Mouse (Mus musculus): ENCODE data around the gene Mob1a. TPM values are rescaled to one million over a fixed set of nuclear protein-coding genes. Genes with fewer than 3 reads are reported as not detected.
"Not testable (repeated sequence)": the region's sequence is repeated elsewhere in the genome, so short reads cannot be mapped to it uniquely, and the experiment has no call there.

The Mob1a gene
- total RNA-seq, 2 experiments from 2014 or later = 24.2 to 25.0 TPM

DNA sequence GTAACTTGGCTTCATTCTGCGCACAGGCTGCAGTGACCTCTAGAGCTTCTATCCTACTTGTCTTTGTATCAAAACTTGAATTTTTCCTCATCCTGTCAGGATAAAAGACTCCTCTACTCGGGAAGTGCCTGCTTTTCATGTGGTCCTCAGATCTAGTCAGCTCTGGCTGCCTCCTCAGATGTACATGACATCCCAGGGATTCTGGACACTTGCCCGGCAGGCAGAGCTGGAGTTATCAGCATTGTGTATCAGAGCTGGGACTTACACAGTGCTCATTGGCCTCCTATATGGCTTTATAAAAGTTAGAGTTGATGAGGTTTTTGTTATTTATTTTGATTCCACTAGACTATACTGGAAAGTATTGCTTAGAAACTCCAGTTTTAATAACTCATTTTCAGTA, 15.6 kb downstream of the Mob1a start:
- DNase-seq (ENCODE audit: low spot score in 2 of 2) = no peak

DNA sequence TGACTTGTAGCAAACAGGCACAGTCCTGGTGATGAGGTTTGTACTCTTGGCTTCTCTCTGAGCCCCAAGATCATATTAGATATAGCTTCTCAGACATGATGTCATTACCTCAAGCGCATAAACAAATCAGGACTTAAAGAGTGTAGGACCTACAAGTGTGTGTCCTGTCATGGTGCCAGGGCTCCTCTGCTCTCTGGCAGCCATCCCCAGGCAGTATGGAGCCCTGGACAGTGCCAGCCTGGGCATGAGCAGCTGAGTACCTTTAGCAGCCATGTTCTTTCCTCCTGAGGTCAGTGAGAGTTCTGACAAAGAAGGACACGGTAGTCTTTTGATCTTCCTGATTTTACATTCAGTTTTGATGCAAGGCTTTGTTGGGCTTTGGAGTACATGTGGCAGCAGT, 17.1 kb downstream of the Mob1a start:
- no peak for DNase-seq (ENCODE audit: low spot score in 2 of 2)

DNA sequence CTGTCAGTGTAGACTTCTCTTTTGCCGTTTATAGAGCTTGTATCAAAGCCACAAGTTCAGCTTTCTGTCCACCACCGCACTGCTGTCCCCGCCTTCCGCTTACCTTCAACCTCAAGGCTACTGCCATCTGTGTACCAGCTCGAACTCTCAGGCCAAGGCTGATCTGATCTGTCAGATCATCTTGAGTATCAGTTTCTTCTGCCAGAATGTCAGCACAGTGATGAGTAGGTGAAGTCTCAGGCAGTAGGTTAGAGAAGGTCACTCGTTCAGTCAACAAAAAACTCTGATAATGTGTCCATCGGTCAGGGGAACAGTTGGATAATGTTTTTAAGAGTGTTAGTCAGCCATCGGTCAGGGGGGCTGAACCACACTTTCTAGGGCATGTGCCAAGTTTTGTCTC, 19.5 kb downstream of the Mob1a start:
- not testable (repeated sequence) for DNase-seq (ENCODE audit: low spot score in 2 of 2)

DNA sequence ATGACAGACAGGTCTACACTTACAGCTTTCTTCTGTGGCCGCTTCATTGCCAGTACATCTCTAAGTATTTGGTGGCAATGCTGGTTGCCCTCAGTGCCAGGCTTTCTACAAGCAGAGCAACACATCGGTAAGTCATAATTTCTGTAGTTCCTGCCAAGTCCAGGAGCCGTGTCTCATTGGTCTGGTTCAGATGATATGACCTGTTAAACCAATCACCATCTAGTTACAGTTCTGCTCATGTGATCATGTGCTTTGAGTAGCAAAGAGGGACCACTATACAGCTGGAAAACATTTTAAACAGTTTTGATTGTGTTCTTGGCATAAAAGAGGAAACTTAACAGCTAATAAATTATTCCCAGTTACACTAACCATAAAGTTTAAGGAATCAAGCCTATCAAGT, 22.1 kb downstream of the Mob1a start:
- no peak for DNase-seq (ENCODE audit: low spot score in 2 of 2)

DNA sequence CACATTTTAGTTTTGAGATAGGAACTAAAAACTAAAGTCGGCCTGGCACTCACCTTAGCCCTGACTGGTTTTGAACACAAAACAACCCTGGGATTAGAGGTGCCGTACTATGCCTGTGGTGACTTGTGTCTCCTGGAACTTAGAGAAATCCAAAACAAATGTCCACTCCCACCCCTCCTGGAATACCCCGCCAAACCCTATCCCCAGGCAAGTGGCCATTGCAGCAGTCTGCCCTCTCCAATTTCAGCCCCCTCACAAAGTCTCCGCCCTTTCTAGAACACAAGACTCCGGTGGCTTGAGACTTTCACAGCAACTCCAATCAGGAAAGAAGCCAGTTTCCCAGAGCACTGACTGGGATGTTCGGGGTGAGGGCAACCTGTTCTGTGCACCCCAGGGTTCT, 23.1 kb downstream of the Mob1a start, which contains the start of gene Bola3:
Gene Bola3, plus strand, starts transcription at position 275 of the 400 bp plus-strand sequence.
- DNase-seq (ENCODE audit: low spot score in 2 of 2) = no peak

DNA sequence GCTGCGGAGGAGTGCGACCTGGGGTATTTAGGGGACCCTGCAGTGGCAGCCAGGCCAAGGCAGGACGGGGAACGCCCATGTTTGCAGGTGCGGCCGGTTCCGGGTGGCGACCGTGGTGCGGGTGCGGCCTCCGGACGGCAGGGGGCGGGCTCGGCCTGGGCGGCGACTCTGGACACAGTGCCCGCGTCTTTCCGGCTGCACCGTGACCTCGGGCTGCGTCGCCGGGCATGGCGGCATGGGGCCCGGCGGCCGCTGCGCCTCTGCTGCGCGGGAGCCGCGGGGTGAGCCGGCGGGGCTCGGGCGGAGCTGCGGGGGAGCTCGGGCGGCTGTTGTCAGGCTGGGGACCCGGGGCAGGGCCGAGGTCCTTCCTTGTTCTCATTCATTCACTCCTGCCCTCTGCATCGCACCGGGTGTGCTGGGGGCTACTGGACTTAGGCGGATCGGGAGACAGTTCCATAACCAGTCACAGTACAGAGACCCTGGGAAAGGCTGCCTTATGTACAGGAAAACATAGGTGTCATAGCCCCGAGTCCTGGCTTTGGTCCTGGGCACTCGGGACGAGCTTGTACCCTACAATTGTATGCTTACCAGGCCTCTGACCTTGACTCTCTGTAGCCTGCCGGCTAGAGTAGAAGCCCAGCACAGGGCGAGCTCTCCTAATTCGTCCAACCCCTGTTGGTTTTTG, 23.6 kb downstream of the Mob1a start:
- DNase-seq (ENCODE audit: low spot score in 2 of 2) = peak; percentile 88 to 92

DNA sequence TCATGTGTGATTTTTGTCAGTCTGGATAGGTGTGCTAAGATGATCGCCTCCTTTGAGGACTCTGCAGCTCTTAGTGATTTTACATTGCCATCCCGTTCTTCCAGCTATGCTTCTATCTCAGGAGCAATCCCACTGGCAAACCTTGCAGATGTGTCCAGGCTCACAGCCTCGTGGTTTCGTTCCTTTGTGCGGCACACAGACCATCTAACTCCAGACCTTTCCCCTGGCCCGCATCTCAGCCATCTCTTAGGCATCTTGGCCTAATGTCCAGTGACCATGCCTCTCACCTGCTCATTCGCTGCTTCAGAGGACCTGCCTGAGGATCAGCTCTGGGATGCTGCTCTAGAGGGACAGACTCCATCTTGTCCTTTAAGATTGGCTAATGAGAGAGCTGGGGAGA, 24.4 kb downstream of the Mob1a start:
- DNase-seq (ENCODE audit: low spot score in 2 of 2) = no peak

DNA sequence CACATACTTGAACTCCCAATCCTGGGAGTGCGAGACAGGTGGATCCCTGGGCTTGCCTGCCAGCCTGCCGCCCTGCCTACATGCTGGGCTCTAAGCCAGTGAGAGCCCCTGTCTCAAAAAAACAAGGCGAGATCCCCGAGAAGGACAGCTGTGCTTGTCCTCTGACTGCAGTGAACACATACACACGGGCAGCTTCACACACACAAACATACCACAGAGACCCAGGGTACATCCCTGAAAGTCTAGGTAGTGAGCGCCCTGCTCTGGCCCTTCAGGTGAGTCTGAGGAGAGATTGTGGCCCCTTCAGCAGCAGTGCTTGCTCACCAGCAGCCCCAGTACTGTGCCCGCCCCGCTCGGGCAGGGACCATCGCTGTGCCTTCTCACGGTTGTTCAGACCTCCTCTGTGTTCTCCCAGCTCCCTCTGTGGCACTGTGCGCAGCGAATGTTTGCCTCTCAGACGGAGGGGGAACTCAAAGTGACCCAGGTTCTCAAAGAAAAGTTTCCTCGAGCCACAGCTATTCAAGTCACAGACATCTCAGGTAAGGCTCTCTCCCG, 25.1 kb downstream of the Mob1a start:
- DNase-seq (ENCODE audit: low spot score in 2 of 2) = no peak

DNA sequence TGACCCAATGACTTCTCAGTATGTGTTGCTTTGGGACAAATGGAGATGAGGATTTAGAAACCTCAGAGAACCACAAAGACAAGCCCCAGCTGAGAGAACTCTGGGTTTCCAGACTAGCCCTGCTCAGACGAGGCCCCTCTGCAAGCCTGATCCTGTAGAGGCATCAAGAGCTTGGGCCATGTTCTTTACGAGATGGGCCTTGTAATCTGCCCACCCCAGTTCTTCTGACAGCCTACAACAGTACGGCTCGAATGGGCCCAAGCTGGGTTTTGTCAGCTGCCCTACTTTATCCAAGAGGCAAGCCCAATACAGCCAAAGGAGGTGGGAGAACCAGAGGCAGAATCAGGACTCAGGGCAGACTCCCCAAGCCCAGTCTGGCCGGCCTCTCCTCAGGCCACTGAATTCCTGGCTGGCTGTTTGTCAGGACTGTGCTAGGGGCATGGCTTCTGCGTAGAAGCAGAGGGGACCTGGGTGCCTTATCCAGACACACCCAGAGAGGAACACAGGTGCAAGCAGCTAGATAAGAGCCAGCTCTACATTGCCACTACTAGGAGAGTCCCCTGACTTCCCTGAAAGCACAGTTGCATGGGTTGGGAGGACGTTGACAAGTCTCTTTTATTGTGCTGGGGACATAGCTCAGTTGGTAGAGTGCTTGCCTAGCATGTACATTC, 25.8 kb downstream of the Mob1a start:
- no peak for DNase-seq (ENCODE audit: low spot score in 2 of 2)

DNA sequence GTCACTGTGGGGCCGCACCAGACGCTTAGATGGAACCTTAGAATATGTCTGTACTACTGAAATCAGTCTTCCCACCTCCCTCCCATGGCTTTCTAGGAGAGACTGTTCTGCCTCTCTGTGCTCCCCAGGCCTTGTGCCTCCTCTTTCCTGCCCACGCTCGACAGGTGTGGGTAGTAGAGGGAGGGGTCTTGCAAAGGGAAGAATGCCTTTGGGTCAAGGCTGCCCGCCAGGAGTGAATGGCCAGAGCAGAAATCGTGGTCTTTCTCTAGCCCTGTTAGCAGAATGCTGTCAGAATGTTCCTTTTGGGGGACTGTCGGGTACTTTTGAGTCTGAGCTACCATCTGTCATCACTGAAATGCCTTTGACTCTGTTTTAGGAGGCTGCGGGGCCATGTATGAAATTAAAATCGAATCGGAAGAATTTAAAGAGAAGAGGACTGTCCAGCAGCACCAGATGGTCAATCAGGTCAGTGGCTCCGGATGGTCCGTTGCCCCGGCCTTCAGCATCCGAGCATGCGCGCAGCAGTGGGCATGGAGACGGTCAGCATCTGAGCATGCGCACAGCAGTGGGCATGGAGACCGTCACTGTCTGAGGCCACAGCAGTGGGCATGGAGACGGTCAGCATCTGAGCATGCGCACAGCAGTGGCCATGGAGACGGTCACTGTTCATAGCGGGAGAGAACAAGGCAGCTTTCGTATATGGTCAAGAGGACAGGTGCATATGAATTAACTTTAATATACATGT, 27.0 kb downstream of the Mob1a start:
- DNase-seq (ENCODE audit: low spot score in 2 of 2) = no peak

DNA sequence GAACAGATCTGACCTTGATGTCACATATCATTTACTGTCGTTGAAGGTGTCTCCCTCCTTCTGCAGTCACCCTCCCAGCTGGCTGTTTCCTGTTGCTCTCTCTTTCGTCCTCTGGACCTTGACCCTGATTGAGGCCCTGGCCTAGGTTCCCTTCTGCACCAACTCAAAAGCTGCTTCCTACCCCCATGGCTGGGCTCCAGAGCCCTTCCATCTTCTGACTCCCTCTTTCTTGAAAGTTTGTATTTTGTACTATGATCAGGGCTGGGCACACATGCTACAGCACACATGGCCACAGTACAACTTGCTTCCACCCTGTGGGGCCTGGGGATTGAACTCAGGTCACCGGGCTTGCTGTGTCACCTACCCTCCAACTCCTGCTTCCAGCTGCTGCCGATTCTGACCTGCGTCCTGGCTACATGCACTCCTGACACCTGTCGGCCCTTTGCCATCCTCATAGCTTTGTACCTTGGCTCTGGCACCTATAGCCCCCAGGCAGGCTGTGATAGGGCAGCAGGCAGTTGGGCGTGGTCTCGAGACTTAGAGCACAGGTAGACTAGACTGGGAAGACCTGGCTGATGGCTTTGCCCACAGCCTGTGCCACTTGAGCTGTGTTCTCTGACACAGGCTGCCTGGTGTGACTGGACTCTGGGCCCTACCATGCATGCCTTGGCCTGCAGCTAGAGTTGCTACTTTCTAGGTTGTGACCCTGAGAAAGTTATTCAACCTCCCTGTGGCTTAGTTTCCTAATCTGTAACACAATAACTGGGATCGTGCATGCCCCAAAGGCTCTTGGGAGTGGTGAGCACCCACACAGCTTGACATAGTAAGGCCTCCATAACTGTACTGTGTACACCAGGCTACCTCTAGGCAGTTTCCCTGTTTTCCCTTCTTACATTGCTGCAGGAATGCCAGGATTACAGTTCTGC, 29.3 kb downstream of the Mob1a start:
- DNase-seq (ENCODE audit: low spot score in 2 of 2) = no peak

DNA sequence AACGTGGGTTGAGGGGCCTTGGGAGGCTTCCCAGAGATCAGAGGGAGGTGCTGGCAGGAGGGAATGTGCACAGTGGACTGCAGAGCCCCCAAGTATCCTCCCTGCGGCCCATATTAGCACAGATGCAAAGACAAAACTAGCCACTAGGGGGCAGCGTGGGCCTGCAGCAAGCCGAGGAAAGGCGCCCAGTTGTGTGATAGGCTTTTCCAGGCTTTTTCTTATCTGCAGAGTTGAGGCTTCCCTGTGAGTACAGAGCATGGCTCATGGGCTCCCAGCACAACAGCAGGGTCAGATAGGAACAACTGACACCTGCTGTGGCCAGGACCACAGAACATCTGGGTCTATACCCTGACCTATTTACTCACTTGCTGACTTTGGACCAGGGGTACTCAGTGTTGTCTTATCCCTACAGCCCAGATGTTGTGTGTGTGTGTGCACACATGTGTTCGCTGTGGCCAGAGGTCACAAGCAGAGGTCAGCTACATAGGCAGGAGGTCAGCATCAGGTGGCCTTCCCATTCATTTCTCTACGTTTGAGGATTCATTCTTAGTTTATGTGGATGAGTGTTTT, 30.8 kb downstream of the Mob1a start:
- DNase-seq (ENCODE audit: low spot score in 2 of 2) = peak; percentile 92

DNA sequence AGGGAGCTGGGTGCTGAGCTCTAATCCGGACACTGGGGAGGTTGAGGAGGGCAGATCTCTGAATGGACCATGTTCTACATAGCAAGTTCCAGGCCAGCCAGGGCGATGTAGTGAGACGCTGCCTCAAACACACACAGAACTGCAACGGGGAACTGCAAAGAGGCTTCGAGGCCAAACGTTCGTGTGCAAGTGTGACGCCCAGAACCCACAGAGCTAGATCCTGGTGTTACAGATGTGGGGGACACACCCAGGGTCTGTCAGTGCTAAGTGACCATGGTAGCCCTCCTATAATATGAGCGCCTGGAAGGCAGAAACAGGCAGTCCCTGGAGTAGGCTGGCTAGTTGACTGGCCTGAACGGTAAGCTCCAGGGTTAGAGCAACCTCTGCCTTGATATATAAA, 31.6 kb downstream of the Mob1a start:
- DNase-seq (ENCODE audit: low spot score in 2 of 2) = no peak

DNA sequence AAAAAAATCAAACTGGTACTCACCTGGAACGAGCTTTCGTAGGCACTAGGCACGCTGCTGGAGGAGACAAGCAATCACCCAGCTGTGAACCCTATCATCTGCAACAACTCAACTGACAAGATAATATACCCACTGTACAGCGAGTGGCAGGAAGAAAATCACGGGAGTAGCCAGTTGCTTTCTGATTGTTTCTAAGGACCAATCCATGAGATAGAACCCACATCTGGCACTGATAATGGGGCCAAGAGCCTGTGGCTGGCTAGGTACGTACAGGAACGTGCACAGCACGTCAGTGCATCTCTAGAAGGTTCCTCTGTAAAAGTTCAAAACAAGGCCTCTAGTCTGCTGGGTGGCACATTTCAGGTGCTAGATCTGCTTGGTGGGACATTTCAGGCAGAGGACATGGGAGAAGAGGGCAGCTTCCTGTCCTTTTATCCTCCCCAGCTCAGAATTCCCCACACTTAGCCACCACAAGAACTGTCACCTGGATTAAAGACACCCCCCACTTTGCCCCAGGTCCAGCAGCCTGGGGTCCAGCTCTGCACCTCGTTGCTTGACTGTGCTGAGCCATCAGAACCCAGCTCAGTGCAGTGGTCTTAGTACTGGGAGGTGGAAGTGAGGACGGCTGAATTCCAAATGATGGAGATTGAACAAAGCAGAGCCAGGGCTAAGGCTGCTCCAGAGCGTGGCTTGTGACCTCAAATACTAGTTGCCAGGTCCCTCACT, 35.9 kb downstream of the Mob1a start:
- DNase-seq (ENCODE audit: low spot score in 2 of 2) = no peak

DNA sequence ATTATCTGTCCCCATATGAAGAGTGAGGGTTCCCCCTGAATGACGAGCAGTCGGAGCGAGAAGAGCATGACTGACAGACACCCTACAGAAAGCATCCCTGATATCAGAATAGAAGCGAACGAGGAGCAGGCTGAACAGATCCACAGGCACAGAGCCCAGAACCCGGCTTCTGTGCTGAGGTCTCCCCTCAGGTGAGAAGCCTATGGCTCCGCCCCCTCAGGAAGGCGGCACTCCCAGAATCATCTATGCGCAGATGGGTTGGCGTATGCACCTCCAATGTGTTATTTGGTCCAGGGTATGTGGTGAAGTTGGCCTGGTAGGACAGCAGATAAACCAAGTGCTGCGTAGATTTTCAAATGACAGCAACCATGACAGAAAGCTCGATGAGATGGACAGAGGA, 37.3 kb downstream of the Mob1a start:
- DNase-seq (ENCODE audit: low spot score in 2 of 2) = no peak

DNA sequence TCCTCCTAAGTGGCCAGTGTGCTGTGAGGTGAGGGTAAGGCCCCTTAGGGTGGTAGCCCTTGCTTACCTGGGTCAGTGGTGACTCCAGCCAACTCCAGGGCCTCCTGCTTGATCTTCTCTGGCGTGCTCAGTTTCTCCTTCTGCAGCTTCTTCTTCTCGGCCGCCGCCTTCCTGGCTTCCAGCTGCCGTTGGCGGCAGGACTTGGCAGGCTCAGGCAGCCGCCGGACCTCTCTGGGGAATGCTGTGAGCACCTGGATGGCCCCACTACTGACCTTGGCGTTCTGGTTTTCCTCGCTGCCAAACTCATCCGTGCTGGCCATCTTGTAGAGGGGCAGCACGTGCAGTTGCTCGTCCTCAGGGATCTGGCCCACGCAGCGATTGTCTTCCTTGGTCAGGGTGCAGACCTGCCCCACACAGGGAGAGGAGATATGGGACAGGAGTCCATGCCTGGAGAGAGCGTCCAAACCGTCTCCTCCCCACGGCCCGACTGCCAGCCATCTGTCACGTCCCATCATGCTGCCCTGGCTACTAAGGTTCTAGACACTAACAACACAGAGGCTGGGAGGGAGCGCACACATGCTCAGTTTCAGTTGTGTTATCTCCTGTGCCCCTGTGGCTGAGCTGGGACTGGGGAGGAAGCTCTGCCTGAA, 44.6 kb downstream of the Mob1a start:
- DNase-seq (ENCODE audit: low spot score in 2 of 2) = no peak

DNA sequence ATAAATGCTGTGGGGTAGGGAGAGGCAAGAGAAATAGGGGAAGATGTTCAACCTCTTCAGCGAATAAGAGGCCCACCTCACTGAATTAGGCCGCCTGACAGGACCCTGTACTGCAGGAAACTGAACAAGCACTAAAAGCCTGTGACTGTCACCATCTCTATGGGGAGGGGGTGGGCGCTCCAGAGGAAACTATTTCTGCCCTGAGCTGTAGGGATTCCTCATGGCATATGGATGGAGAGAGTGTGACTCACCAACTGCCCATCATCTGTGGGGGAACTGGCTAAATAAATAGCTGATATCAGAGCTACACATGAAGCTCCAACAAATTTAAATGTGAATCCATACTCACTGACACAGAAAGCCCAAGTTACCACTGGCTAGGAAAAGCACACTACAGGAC, 45.5 kb downstream of the Mob1a start:
- DNase-seq (ENCODE audit: low spot score in 2 of 2) = no peak

DNA sequence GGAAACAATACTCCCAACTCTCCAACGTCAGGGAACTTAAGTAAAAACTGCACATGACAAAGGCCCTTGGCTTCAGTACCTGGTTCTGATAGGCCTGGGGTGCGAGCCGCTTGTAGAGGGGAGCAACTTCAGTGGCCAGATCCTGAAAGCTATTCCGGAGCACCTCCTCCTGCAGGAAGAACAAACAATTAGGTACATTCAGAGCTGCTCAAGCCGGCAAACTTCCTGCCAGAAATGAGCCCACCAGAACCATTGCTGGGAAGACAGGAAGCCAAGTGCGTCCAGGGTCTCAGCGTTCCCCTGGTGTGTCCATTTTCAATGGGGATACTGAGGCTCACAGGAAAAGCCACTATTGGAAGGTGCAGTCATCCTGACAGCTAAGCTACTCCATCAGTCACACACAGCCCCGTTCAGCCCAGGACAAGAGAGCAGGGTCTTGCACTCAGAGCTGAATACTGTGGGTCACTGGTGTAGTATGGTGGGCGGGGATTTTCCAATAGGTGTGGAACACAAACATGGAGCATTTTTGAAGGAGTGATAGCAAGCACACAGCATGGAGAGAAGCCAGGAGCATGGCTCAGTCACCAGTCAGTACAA, 48.0 kb downstream of the Mob1a start:
- no peak for DNase-seq (ENCODE audit: low spot score in 2 of 2)
